15 mouse cellular contexts compared by ENCODE assay signal in the genomic region with DNA sequence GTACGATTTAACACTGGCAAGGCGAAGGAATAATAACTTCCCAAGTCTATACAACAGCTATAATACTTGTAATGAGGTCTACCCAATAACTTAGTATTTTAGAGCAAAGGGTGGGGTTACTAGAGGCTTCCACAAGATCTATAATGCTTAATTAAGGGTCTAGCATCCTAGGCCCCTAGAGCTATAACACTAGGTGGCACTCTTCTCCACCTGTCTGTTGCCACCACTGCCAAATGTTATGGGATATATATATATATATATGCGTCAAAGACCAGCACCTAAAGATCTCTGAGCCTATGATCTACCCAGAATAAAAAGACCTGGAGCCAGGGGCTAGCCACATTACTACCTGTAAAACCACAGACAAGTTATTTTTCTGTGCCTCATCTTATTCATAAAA. TPM values are rescaled to one million over a fixed set of nuclear protein-coding genes. Genes with fewer than 3 reads are reported as not detected.
DNase-seq lines count a peak whose midpoint lies in the region; ATAC-seq and TF ChIP-seq lines count a peak whose summit lies in the region.
"Had no signal": no experiment of that assay in that cellular context is flagged by ENCODE, and none has a peak within 500 bp of the region (broad histone marks: within the 10 kb centered on the region; RNA-seq: fewer than 3 reads in every experiment).

No protein-coding gene starts in this region.

- DNase-seq in hindbrain, postnatal 0 days (ENCODE audit: low spot score) = peak; percentile 42
- DNase-seq in spleen, postnatal 36 days (ENCODE audit: low spot score in 2 of 2) = peak; percentile 24 to 28
- no peak for DNase-seq in spleen, postnatal 14 days (ENCODE audit: low spot score in 2 of 2)
- peak; percentile 50 for DNase-seq in T-cell, adult 2 months (ENCODE audit: low spot score)
- peak; percentile 30 for DNase-seq in thymus, postnatal 4 days
- DNase-seq in layer of hippocampus, postnatal 10 days (ENCODE audit: low spot score in 2 of 2) = no peak
- DNase-seq: gastrocnemius, postnatal 14 days; layer of hippocampus, adult 9-11 months; right cerebral cortex, postnatal 14 days had no signal

- H3K27ac ChIP-seq in hindbrain, postnatal 0 days = no peak overlapping the region
- H3K27ac ChIP-seq in hindbrain, embryonic 16.5 days (ENCODE audit: low read depth, low read length) = no peak overlapping the region
- H3K27ac ChIP-seq: hindbrain, embryonic 12.5 days had no signal

- peak; percentile 58 for TF ChIP-seq CTCF in hindbrain, postnatal 0 days (IDR thresholded peaks at IDR 0.05; ENCODE audit: low read depth)

- H3K9ac ChIP-seq in hindbrain, postnatal 0 days (replicated peaks; ENCODE audit: low read length) = no peak overlapping the region
- H3K9ac ChIP-seq in hindbrain, embryonic 16.5 days (ENCODE audit: low read depth, low read length) = no peak overlapping the region
- H3K9ac ChIP-seq: hindbrain, embryonic 12.5 days had no signal

- 0 out of 2 replicates have a peak, but pooled peaks cover 6% of the 10 kb centered on the region for H3K4me1 ChIP-seq in hindbrain, postnatal 0 days (ENCODE audit: insufficient read depth, low read length)
- peaks cover 22% of the 10 kb centered on the region for H3K4me1 ChIP-seq in hindbrain, embryonic 16.5 days (ENCODE audit: control insufficient read depth, insufficient read depth, low read depth, low read length)

- 66% methylated on average over 3 of the region's 3 CpGs for WGBS in hindbrain, postnatal 0 days
- WGBS in hindbrain, embryonic 16.5 days = 60% methylated on average over 3 of the region's 3 CpGs

- no peak overlapping the region for H3K4me3 ChIP-seq in hindbrain, postnatal 0 days (ENCODE audit: low read length)
- H3K4me3 ChIP-seq in hindbrain, embryonic 16.5 days (ENCODE audit: low read length) = no peak overlapping the region
- H3K4me3 ChIP-seq: erythroblast, embryonic 14.5 days; hindbrain, embryonic 12.5 days had no signal

- H3K36me3 ChIP-seq in hindbrain, postnatal 0 days (ENCODE audit: insufficient read depth, low read length) = no peaks in the 10 kb centered on the region
- H3K36me3 ChIP-seq in hindbrain, embryonic 16.5 days (ENCODE audit: control insufficient read depth, insufficient read depth, low read length) = no peaks in the 10 kb centered on the region
- H3K36me3 ChIP-seq: hindbrain, embryonic 12.5 days had no signal

- no peaks in the 10 kb centered on the region for H3K9me3 ChIP-seq in hindbrain, postnatal 0 days (ENCODE audit: low read length)
- H3K9me3 ChIP-seq in hindbrain, embryonic 16.5 days (ENCODE audit: control insufficient read depth, low read length) = no peaks in the 10 kb centered on the region
- H3K9me3 ChIP-seq: hindbrain, embryonic 12.5 days had no signal

- H3K4me2 ChIP-seq in hindbrain, postnatal 0 days (ENCODE audit: low read depth, low read length) = no peak overlapping the region
- H3K4me2 ChIP-seq in hindbrain, embryonic 16.5 days (ENCODE audit: low read length) = no peak overlapping the region
- H3K4me2 ChIP-seq: hindbrain, embryonic 12.5 days had no signal

- no peak for ATAC-seq in hindbrain, postnatal 0 days
- ATAC-seq in hindbrain, embryonic 16.5 days = no peak

- no peaks in the 10 kb centered on the region for H3K27me3 ChIP-seq in hindbrain, postnatal 0 days (ENCODE audit: insufficient read depth, low read length)
- H3K27me3 ChIP-seq in hindbrain, embryonic 16.5 days (replicated peaks; ENCODE audit: control insufficient read depth, insufficient read depth, low read length) = no peaks in the 10 kb centered on the region
- H3K27me3 ChIP-seq: hindbrain, embryonic 12.5 days had no signal

RNA-seq across cellular contexts. Expression of a gene that starts 3.2 kb away (rescaled TPM):
- total RNA-seq in hindbrain, postnatal 0 days (2014; rRNA removed) = 13.9 and 20.7 TPM in 2 replicates
- 62.3 and 64.9 TPM in 2 replicates for polyA plus RNA-seq in hindbrain, postnatal 0 days (2015; fragmentation: Nextera tagmentation; extraction: Ambion mirVana)
- polyA plus RNA-seq in hindbrain, embryonic 16.5 days (2015; fragmentation: Nextera tagmentation; extraction: Ambion mirVana) = 72.4 and 81.3 TPM in 2 replicates
- 10 to 100 TPM; 30.8 to 30.9 TPM for total RNA-seq in layer of hippocampus, postnatal 10 days (2021)
- polyA plus RNA-seq: erythroblast, embryonic 14.5 days had no signal

RNA-seq across cellular contexts. Expression of a gene that starts 3.3 kb away (rescaled TPM):
- 4.3 and 7.1 TPM in 2 replicates for total RNA-seq in hindbrain, postnatal 0 days (2014; rRNA removed)
- 11.2 and 12.2 TPM in 2 replicates for polyA plus RNA-seq in hindbrain, postnatal 0 days (2015; fragmentation: Nextera tagmentation; extraction: Ambion mirVana)
- 9.9 and 11.8 TPM in 2 replicates for polyA plus RNA-seq in hindbrain, embryonic 16.5 days (2015; fragmentation: Nextera tagmentation; extraction: Ambion mirVana)
- total RNA-seq in layer of hippocampus, postnatal 10 days (2021) = 1 to 10 TPM; 4.7 TPM

RNA-seq across cellular contexts. Expression of a gene that starts 17.3 kb away (rescaled TPM):
- total RNA-seq in hindbrain, postnatal 0 days (2014; rRNA removed) = not detected in 2 replicates
- polyA plus RNA-seq in hindbrain, postnatal 0 days (2015; fragmentation: Nextera tagmentation; extraction: Ambion mirVana) = not detected in 2 replicates
- polyA plus RNA-seq in hindbrain, embryonic 16.5 days (2015; fragmentation: Nextera tagmentation; extraction: Ambion mirVana) = not detected in 2 replicates
- not detected for total RNA-seq in layer of hippocampus, postnatal 10 days (2021)
- total RNA-seq: gastrocnemius, postnatal 14 days had no signal
- polyA plus RNA-seq: erythroblast, embryonic 14.5 days; hindbrain, embryonic 12.5 days; lung, embryonic 16.5 days; neural tube, embryonic 11.5 days; urinary bladder, adult 2 months had no signal

RNA-seq across cellular contexts. Expression of a gene that starts 17.3 kb away (rescaled TPM):
- total RNA-seq in hindbrain, postnatal 0 days (2014; rRNA removed) = 10.2 and 10.8 TPM in 2 replicates
- 31.4 and 33.9 TPM in 2 replicates for polyA plus RNA-seq in hindbrain, postnatal 0 days (2015; fragmentation: Nextera tagmentation; extraction: Ambion mirVana)
- polyA plus RNA-seq in hindbrain, embryonic 16.5 days (2015; fragmentation: Nextera tagmentation; extraction: Ambion mirVana) = 38.7 and 45.2 TPM in 2 replicates
- total RNA-seq in layer of hippocampus, postnatal 10 days (2021) = 10 to 100 TPM; 12.4 to 12.6 TPM

RNA-seq across cellular contexts. Expression of a gene that starts 17.5 kb away (rescaled TPM):
- 47.2 and 49.2 TPM in 2 replicates for total RNA-seq in hindbrain, postnatal 0 days (2014; rRNA removed)
- polyA plus RNA-seq in hindbrain, postnatal 0 days (2015; fragmentation: Nextera tagmentation; extraction: Ambion mirVana) = 26.2 and 28.1 TPM in 2 replicates
- polyA plus RNA-seq in hindbrain, embryonic 16.5 days (2015; fragmentation: Nextera tagmentation; extraction: Ambion mirVana) = 34.7 and 38.9 TPM in 2 replicates
- total RNA-seq in layer of hippocampus, postnatal 10 days (2021) = 10 to 100 TPM; 32.4 to 33.1 TPM

Comparison
In these comparisons a context has a peak if more than half of its experiments do, and no peak if none do; other contexts are left out.
1. DNase-seq: peak in hindbrain, postnatal 0 days (single experiment), spleen, postnatal 36 days (2 of 2), T-cell, adult 2 months (single experiment) and thymus, postnatal 4 days (single experiment); none in spleen, postnatal 14 days (0 of 2) and layer of hippocampus, postnatal 10 days (0 of 2).